Mouse (Mus musculus) B cell, adult (primary cell): ENCODE results near the gene Vps9d1. TPM values are rescaled to one million over a fixed set of nuclear protein-coding genes. Genes with fewer than 3 reads are reported as not detected.

Experiments
- total RNA-seq: library from RNA; stranded (reverse); gene quantifications from 4 replicates; pipeline ENCODE4 v1.2.4, GENCODE M21; 2023; ENCODE audit not compliant: inconsistent age

Vps9d1 gene
- 37.3 to 41.9 TPM (median 38.8 TPM) in 4 replicates for total RNA-seq

DNA sequence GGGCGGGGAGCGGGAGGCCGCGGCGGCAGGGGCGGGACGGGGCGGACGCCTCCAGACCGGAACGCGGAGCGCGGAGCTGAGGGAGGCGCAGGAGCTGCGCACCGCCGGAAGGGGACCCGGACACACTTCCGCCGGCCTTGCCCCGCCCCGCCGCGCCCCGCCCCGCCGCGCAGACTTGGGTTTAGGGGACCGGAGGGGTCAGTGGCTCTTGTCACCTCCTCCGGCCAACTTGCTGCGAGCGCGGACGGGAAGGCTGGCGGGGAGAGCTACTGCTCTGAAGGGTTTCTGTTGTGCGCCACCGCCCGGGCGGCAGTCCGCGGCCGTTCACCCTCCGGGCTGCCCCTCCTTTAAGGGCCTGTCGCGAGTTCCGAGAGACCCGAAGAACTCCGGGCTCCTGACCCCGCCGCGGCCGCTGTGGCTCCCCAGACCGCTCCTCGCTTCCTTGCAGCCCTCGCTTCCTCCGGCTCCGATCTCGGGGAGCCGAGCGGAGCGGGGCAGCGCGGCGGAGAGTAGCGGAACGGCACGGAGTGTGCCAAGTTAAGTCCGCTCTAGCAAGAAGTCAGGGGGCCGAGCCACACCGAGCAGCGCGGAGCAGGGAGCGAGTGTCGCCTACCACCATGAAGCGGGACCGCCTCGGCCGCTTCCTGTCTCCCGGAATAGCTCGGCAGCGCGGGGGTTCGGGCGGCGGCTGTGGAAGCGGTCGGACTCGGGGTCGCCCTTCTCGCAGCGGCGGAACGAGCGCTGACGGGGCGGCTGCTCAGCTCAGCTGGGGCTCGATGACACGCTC is at the start of gene Vps9d1, which contains the start of gene Zfp276:
Gene Vps9d1, minus strand, starts transcription at position 250 of the 787 bp plus-strand sequence.
Gene Zfp276, plus strand, starts transcription at position 97 of the 787 bp plus-strand sequence.

DNA sequence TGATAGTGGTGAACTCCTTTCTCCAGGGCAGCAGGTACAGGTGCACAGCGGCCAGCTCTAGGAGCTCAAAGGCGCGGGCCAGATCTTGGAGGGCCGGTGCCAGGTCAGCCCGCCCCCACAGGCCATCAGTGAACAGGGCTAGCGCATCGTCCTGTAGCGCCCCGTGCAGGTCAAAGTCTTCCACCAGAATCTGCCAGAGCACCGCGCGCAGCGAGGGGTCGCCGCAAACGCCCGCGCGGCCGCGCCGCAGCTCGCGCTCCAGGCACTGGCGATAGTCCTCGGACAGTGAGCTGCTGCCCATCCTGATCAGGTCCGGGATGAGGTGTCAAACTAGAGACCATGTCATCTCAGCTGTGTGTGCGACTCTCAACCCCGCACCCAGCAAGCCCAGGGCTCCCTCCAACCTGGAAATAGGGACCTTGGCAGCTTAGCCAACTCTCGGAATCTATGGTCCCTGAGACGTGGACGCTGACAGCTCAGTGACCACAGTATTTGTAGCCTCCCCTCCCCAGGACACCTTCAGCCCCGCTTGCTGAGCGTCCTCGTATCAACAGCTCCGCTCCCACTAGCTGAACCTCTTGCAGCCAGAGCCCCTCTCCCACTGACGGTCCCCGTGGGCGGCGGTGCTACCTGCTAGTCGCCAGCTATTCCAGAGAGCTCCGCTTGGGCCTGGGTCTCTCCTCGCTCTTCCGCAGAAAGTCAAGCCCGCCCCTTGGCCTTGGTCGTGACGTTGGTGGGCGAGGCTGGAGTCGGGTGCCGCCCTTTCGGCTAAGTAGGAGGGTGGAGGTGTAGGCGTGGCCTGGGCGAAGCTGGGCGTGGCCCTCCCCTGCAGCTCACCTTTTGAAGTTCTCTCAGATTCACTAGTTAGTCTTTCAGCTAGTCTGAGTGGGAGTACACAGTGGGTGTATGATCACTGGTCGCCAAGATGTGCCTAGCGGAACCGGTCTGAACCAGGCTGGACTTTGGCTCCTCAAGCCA is 18.3 kb downstream of the Vps9d1 start, which contains the start of gene Spata2l:
Gene Spata2l, minus strand, starts transcription at position 714 of the 978 bp plus-strand sequence.

DNA sequence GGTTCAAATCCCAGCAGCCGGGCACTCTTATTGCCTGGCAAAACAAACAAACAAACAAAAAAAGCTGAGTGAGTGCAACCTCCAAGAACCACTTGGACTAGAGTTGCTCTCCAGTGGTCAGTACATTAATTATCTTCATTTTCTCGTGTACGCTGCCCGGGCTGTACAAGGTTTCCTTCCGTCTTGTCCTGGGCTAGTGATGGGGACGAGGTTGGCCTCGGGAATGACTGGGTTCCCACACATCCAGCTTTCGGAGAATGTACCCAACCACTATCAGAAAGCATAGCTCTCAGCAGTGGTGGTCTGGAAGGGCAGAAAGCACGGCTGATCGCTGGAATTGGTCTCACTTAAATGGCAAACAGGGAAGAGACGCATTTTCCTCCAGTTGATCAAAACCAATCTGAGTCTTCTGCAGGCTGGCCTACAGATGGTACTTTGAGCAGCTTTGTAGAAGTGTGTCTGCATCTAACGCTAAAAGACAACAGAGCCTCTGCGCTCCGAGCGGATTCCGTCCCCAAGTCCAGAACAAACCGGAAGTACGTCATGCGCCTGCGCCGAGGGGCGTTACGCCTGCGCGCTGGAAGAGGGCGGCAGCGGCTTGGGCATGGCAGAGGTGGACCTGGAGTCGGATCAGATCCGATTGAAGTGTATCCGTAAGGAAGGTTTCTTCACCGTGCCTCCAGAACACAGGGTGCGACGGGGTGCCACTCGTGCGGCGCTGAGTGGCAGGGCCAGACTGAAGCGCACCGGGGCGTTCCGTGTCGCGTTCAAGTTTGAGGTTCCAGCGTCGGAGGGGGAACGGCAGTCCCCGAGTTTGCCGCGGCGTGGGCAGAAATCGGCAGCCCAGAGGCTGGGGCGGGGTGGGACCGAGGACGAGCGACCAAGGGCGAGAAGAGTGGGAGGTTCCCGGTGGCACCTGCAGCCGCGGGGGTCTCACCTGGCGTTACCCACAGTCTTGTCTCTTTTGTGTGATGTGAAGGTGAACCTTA is 29.6 kb downstream of the Vps9d1 start, which contains the start of gene Cdk10:
Gene Cdk10, plus strand, starts transcription at position 565 of the 989 bp plus-strand sequence.

DNA sequence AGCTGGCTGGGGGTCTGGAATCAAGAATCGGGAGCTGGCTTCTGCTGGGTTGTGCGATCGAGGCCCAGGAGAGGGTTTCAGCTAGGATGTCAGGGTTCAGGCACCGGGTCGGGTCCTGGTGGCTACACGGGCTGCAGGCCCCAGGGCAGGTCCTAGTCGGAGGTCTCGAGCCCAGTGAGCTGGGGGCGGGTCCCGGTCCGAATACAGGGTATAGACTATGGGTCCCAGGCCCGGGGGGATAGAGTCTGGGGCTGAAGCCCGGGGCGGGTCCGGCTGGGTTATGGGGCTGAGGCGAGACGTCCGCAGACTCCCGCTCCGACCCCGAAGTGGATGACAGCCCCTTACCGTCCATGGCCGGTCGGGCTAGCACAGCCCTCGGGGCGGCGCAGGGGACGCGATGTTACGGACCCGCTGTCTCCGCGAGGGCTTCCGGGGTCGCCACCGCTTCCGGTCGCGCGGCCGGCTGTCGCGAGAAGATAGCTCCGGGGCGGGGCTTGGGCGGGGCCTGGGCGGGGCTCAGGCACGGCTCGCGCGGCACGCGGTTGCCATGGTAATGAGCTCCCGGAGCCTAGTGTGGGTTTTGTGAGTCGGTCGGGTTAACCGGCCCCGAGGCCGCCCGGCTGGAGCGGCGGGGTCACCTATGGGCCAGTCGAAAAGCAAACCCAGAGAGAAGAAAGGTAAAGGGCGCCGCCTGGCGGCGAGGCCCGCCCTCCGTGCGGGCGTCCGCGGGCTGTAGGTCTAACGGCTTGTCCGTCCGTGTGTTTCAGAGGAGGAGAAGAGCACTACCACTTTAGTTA is 41.6 kb downstream of the Vps9d1 start, which contains the start of the genes Chmp1a and Spata33:
Gene Chmp1a, minus strand, starts transcription at position 443 of the 797 bp plus-strand sequence.
Gene Spata33, plus strand, starts transcription at position 512 of the 797 bp plus-strand sequence.

Other genes with a start within 250 kb of the Vps9d1 start
- gene Ankrd11, start 212.1 kb downstream of the Vps9d1 start, total RNA-seq, result 237 to 258 TPM (median 251 TPM) in 4 replicates
- 66.4 to 77.6 TPM (median 72.2 TPM) in 4 replicates for gene Spg7, start 191.4 kb downstream of the Vps9d1 start, total RNA-seq
- 1,462 to 1,535 TPM (median 1,482 TPM) in 4 replicates for gene Rpl13, start 152.0 kb downstream of the Vps9d1 start, total RNA-seq
- gene Cpne7, start 137.0 kb downstream of the Vps9d1 start, total RNA-seq, result not detected in 4 replicates
- gene Sult5a1, start 96.0 kb downstream of the Vps9d1 start, total RNA-seq, result not detected in 4 replicates
- gene Dpep1, start 68.1 kb downstream of the Vps9d1 start, total RNA-seq, result not detected in 4 replicates
- 66.8 to 158 TPM (median 72.6 TPM) in 4 replicates for gene Chmp1a, start 41.6 kb downstream of the Vps9d1 start, total RNA-seq
- gene Spata33, start 41.5 kb downstream of the Vps9d1 start, total RNA-seq, result 0.12 to 0.19 TPM in 2 of 4 replicates, not detected in the others
- 60.9 to 68.8 TPM (median 67.4 TPM) in 4 replicates for gene Cdk10, start 29.5 kb downstream of the Vps9d1 start, total RNA-seq
- 13.4 to 14.4 TPM (median 13.8 TPM) in 4 replicates for gene Spata2l, start 18.1 kb downstream of the Vps9d1 start, total RNA-seq
- 29.1 to 40.7 TPM (median 32.4 TPM) in 4 replicates for gene Zfp276, start 153 bp downstream of the Vps9d1 start, total RNA-seq
- 70.1 to 105 TPM (median 89.3 TPM) in 4 replicates for gene Fanca, start 64.2 kb upstream of the Vps9d1 start, total RNA-seq
- not detected in 4 replicates for gene Spire2, start 78.4 kb upstream of the Vps9d1 start, total RNA-seq
- 231 to 266 TPM (median 241 TPM) in 4 replicates for gene Tcf25, start 119.4 kb upstream of the Vps9d1 start, total RNA-seq
- not detected in 4 replicates for gene Mc1r, start 152.8 kb upstream of the Vps9d1 start, total RNA-seq
- gene Tubb3, start 157.1 kb upstream of the Vps9d1 start, total RNA-seq, result 0.26 to 0.58 TPM (median 0.45 TPM) in 3 of 4 replicates, not detected in the other
- 9.6 to 14.3 TPM (median 11.6 TPM) in 4 replicates for gene Def8, start 169.2 kb upstream of the Vps9d1 start, total RNA-seq
- 42.4 to 55.1 TPM (median 49.9 TPM) in 4 replicates for gene Afg3l1, start 223.6 kb upstream of the Vps9d1 start, total RNA-seq